Mouse (Mus musculus) MEL (cell line): ENCODE data around the gene Gnaq. TPM values are rescaled to one million over a fixed set of nuclear protein-coding genes. Genes with fewer than 3 reads are reported as not detected.

Experiments used
- DNase-seq: peaks from one replicate; pipeline ENCODE4 v3.0.0; 2011; ENCODE audit warnings: low read depth, low spot score
- H3K27ac ChIP-seq: 2 replicates; pipeline ENCODE4 v1.5.1; 2012; ENCODE audit warnings: low read depth, mild to moderate bottlenecking, control low read depth, low read length, moderate library complexity; ENCODE audit not compliant: control insufficient read depth
- H3K27me3 ChIP-seq, 2 experiments: fragments of 150-350 bp in 1 of 2; sonication (generic) in 1 of 2; 2 replicates each; pipeline ENCODE4 v1.6.1; 2012; ENCODE audit warnings: low read length in 2 of 2, mild to moderate bottlenecking in 2 of 2, improper control_type of control experiment in 1 of 2, moderate library complexity in 1 of 2; ENCODE audit not compliant: insufficient read depth in 2 of 2, control insufficient read depth in 1 of 2
- H3K36me3 ChIP-seq, 2 experiments: 2 replicates each; pipeline ENCODE4 v1.6.1; 2012 to 2014; ENCODE audit warnings: low read length in 2 of 2, improper control_type of control experiment in 1 of 2, inconsistent platforms in 1 of 2, mild to moderate bottlenecking in 1 of 2; ENCODE audit not compliant: insufficient read depth in 2 of 2, control insufficient read depth in 1 of 2
- H3K4me1 ChIP-seq, 2 experiments: fragments of 150-350 bp in 1 of 2; sonication (generic) in 1 of 2; 2 replicates each; pipeline ENCODE4 v1.6.1; 2012; ENCODE audit warnings: low read length in 2 of 2, improper control_type of control experiment in 1 of 2, mild to moderate bottlenecking in 1 of 2; ENCODE audit not compliant: insufficient read depth in 2 of 2, control insufficient read depth in 1 of 2
- H3K4me3 ChIP-seq, 2 experiments: fragments of 150-350 bp in 1 of 2; sonication (generic) in 1 of 2; 2 replicates each; pipeline ENCODE4 v1.5.1; 2012; ENCODE audit warnings: low read depth in 2 of 2, low read length in 2 of 2, mild to moderate bottlenecking in 2 of 2, moderate library complexity in 2 of 2, control low read depth in 1 of 2, improper control_type of control experiment in 1 of 2; ENCODE audit not compliant: control insufficient read depth in 1 of 2, insufficient read depth in 1 of 2
- H3K79me2 ChIP-seq: 2 replicates; pipeline ENCODE4 v1.6.1; 2012; ENCODE audit warnings: mild to moderate bottlenecking, low read length, moderate library complexity; ENCODE audit not compliant: control insufficient read depth, poor library complexity, insufficient read depth
- H3K9ac ChIP-seq: 2 replicates; pipeline ENCODE4 v1.6.1; 2012; ENCODE audit warnings: low read depth, mild to moderate bottlenecking, control low read depth, low read length, moderate library complexity; ENCODE audit not compliant: control insufficient read depth, poor library complexity, severe bottlenecking
- H3K9me3 ChIP-seq: fragments of 150-350 bp; sonication (generic); replicated peaks from 2 replicates; pipeline ENCODE4 v1.6.1; 2012; ENCODE audit warnings: mild to moderate bottlenecking, low read length, improper control_type of control experiment, moderate library complexity; ENCODE audit not compliant: insufficient read depth
- CHD2 ChIP-seq: IDR thresholded peaks from 2 replicates; pipeline ENCODE4 v1.6.1; 2011; ENCODE audit warnings: low read length, improper control_type of control experiment
- CTCF ChIP-seq, 3 experiments: IDR thresholded peaks in 2 of 3; conservative IDR thresholded peaks in 1 of 3; 2 replicates each; pipeline ENCODE4 v1.5.1; 2011 to 2012; ENCODE audit warnings: low read length in 3 of 3, low read depth in 2 of 3, mild to moderate bottlenecking in 2 of 3, improper control_type of control experiment in 1 of 3, inconsistent platforms in 1 of 3, mixed read lengths in 1 of 3, moderate library complexity in 1 of 3; ENCODE audit not compliant: control insufficient read depth in 1 of 3, insufficient read depth in 1 of 3, poor library complexity in 1 of 3, severe bottlenecking in 1 of 3
- E2F4 ChIP-seq: IDR thresholded peaks from 2 replicates; pipeline ENCODE4 v1.6.1; 2011; ENCODE audit warnings: low read depth, low read length, improper control_type of control experiment, borderline replicate concordance
- ELF1 ChIP-seq: IDR thresholded peaks from 2 replicates; pipeline ENCODE4 v1.6.1; 2014; ENCODE audit warnings: low read depth, mild to moderate bottlenecking, inconsistent platforms, low read length, improper control_type of control experiment, moderate library complexity
- GATA1 ChIP-seq: IDR thresholded peaks from 2 replicates; pipeline ENCODE4 v1.6.1; 2011; ENCODE audit warnings: low read depth, low read length, improper control_type of control experiment
- JUND ChIP-seq: IDR thresholded peaks from 2 replicates; pipeline ENCODE4 v1.6.1; 2011; ENCODE audit warnings: low read depth, mild to moderate bottlenecking, improper control_type of control experiment, low read length
- MAX ChIP-seq: IDR thresholded peaks from 2 replicates; pipeline ENCODE4 v1.6.1; 2011; ENCODE audit warnings: low read length, improper control_type of control experiment
- MEF2A ChIP-seq: IDR thresholded peaks from 2 replicates; pipeline ENCODE4 v1.6.1; 2014; ENCODE audit warnings: low read depth, mild to moderate bottlenecking, inconsistent platforms, low read length, improper control_type of control experiment; ENCODE audit not compliant: poor library complexity, insufficient replicate concordance, severe bottlenecking; ENCODE audit errors: extremely low read depth
- MXI1 ChIP-seq: IDR thresholded peaks from 2 replicates; pipeline ENCODE4 v1.6.1; 2011; ENCODE audit warnings: mild to moderate bottlenecking, low read depth, low read length, improper control_type of control experiment
- MYB ChIP-seq: IDR thresholded peaks from 2 replicates; pipeline ENCODE4 v1.6.1; 2011; ENCODE audit warnings: mild to moderate bottlenecking, low read depth, low read length, improper control_type of control experiment
- MYC ChIP-seq: IDR thresholded peaks from 2 replicates; pipeline ENCODE4 v1.6.1; 2011; ENCODE audit warnings: low read depth, mild to moderate bottlenecking, low read length, improper control_type of control experiment, moderate library complexity
- POLR2A ChIP-seq, 2 experiments: IDR thresholded peaks; 2 replicates each; pipeline ENCODE4 v1.6.1; 2011 to 2012; ENCODE audit warnings: low read length in 2 of 2, mild to moderate bottlenecking in 2 of 2, control low read depth in 1 of 2, improper control_type of control experiment in 1 of 2, low read depth in 1 of 2, moderate library complexity in 1 of 2; ENCODE audit not compliant: control insufficient read depth in 1 of 2, insufficient read depth in 1 of 2, poor library complexity in 1 of 2
- POLR2AphosphoS2 ChIP-seq: IDR thresholded peaks from 2 replicates; pipeline ENCODE4 v1.6.1; 2011; ENCODE audit warnings: low read length, improper control_type of control experiment
- RAD21 ChIP-seq: IDR thresholded peaks from 2 replicates; pipeline ENCODE4 v1.6.1; 2011; ENCODE audit warnings: mild to moderate bottlenecking, low read depth, low read length, improper control_type of control experiment
- RCOR1 ChIP-seq: IDR thresholded peaks from 2 replicates; pipeline ENCODE4 v1.6.1; 2012; ENCODE audit warnings: low read depth, mild to moderate bottlenecking, inconsistent platforms, low read length, improper control_type of control experiment
- SIN3A ChIP-seq: IDR thresholded peaks from 2 replicates; pipeline ENCODE4 v1.6.1; 2012; ENCODE audit warnings: low read length, improper control_type of control experiment, inconsistent platforms
- SMC3 ChIP-seq: IDR thresholded peaks from 2 replicates; pipeline ENCODE4 v1.6.1; 2011; ENCODE audit warnings: low read depth, low read length, improper control_type of control experiment
- USF2 ChIP-seq, 2 experiments: IDR thresholded peaks; 2 replicates each; pipeline ENCODE4 v1.6.1; 2011 to 2012; ENCODE audit warnings: improper control_type of control experiment in 2 of 2, low read length in 2 of 2, borderline replicate concordance in 1 of 2, inconsistent platforms in 1 of 2, low read depth in 1 of 2, mild to moderate bottlenecking in 1 of 2; ENCODE audit not compliant: insufficient read depth in 1 of 2
- ZC3H11A ChIP-seq: IDR thresholded peaks from 2 replicates; pipeline ENCODE4 v1.6.1; 2012; ENCODE audit warnings: low read depth, mild to moderate bottlenecking, inconsistent platforms, low read length, improper control_type of control experiment
- ZKSCAN1 ChIP-seq: IDR thresholded peaks from 2 replicates; pipeline ENCODE4 v1.6.1; 2012; ENCODE audit warnings: low read depth, mild to moderate bottlenecking, inconsistent platforms, low read length, improper control_type of control experiment, moderate library complexity
- ZNF384 ChIP-seq: IDR thresholded peaks from 2 replicates; pipeline ENCODE4 v1.6.1; 2012; ENCODE audit warnings: low read depth, mild to moderate bottlenecking, inconsistent platforms, low read length, improper control_type of control experiment
- polyA plus RNA-seq, 2 experiments: library from polyadenylated mRNA; stranded (reverse) in 1 of 2; unstranded in 1 of 2; fragments of >175 nt in 1 of 2; fragments of >200 nt in 1 of 2; gene quantifications; 2 replicates each; pipeline versions ENCODE4 v1.2.1 to v1.2.4; 2012; ENCODE audit warnings: low replicate concordance in 2 of 2, low read depth in 1 of 2; ENCODE audit not compliant: insufficient read length in 2 of 2, insufficient read depth in 1 of 2, missing spikeins in 1 of 2
- total RNA-seq: library from RNA; depleted of rRNA; stranded (reverse); fragments of 300-350 nt; gene quantifications from 2 replicates; pipeline ENCODE4 v1.2.3, GENCODE M21; 2012

Gene Gnaq
- total and polyA plus RNA-seq, 3 experiments: not detected

DNA sequence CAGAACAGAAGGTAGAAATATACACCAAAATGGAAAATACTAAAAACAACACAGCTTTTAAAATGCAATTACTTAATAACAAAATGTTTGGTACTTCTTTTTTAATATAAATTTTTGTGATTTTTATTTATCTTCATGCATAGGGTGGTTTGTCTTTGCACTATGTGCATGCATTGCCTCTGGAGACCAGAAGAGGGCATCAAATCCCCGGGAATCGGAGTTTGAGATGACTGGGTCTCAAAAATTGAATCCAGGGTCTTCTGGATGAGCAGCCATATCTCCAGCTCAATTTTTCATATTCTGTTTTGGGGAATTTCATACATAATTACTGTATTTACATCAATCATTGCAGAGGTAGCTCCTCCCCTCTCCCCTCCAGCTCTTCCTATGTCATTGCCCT is 210.1 kb downstream of the Gnaq start:
- peak; percentile 33 for DNase-seq
- Histone ChIP-seq H3K27ac (no peak overlapping the region), H3K27me3 (no peaks in the 10 kb centered on the region; a peak in 1 of 4 replicates), H3K79me2 (no peaks in the 10 kb centered on the region), H3K36me3 (no peaks in the 10 kb centered on the region), H3K4me1 (no peaks in the 10 kb centered on the region), H3K4me3 (no peak overlapping the region), H3K9me3 (no peaks in the 10 kb centered on the region), H3K9ac (no peak overlapping the region)
- TF ChIP-seq MYC (no peak), SMC3 (peak; percentile 75), ELF1 (no peak), ZC3H11A (peak; percentile 75), RAD21 (peak; percentile 81), RCOR1 (no peak), MYB (no peak), CTCF (IDR thresholded peaks at IDR 0.05 in 2 of 3, conservative IDR thresholded peaks at IDR 0.05 in 1 of 3; ENCODE audit: control insufficient read depth in 1 of 3, insufficient read depth in 1 of 3, low read depth in 2 of 3, low read length in 3 of 3, poor library complexity in 1 of 3, severe bottlenecking in 1 of 3) (peak; percentile 58 to 73 (median 72))

GRCm38 (mm10) chr19:16345516-16345915 is 212.9 kb downstream of the Gnaq start:
- no peaks in the 10 kb centered on the region for H3K27me3 ChIP-seq
- no peaks in the 10 kb centered on the region for H3K9me3 ChIP-seq
- H3K36me3 ChIP-seq: no peaks in the 10 kb centered on the region
- no peaks in the 10 kb centered on the region for H3K79me2 ChIP-seq
- no peak for TF ChIP-seq CHD2
- TF ChIP-seq SIN3A: no peak
- no peak for TF ChIP-seq MXI1
- no peak for TF ChIP-seq ZNF384
- no peak overlapping the region for H3K27ac ChIP-seq
- H3K9ac ChIP-seq: no peak overlapping the region
- no peak for DNase-seq
- no peak overlapping the region for H3K4me3 ChIP-seq
- no peaks in the 10 kb centered on the region for H3K4me1 ChIP-seq

DNA sequence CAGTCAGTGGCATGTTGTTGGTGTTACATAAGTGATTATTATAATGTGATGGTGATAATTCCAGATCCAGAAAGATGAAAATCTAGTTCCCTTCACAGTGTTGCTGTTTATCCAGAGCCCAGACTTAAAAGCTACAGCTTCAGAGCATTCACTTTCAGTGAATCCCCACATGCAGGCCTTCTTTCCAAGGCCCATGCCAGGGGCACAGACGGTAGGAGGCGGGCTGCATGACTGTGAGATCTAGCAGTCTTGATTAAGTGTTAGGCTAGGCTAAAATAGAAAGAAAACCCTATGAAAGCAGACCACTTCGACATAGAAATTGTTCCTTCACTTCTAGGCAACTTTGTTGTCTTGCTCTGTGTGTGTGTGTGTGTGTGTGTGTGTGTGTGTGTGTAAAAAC is 214.4 kb downstream of the Gnaq start:
- no peaks in the 10 kb centered on the region for H3K36me3 ChIP-seq
- H3K27me3 ChIP-seq: no peaks in the 10 kb centered on the region
- H3K4me3 ChIP-seq: no peak overlapping the region
- no peaks in the 10 kb centered on the region for H3K79me2 ChIP-seq
- H3K27ac ChIP-seq: no peak overlapping the region
- TF ChIP-seq JUND: no peak
- TF ChIP-seq MYB: no peak
- no peak for TF ChIP-seq MEF2A
- no peak for TF ChIP-seq ZKSCAN1
- no peak for TF ChIP-seq USF2 (IDR thresholded peaks at IDR 0.05; ENCODE audit: borderline replicate concordance in 1 of 2, insufficient read depth in 1 of 2, low read depth in 1 of 2, low read length in 2 of 2)
- no peak for TF ChIP-seq MAX
- TF ChIP-seq RAD21: no peak
- TF ChIP-seq POLR2A (IDR thresholded peaks at IDR 0.05; ENCODE audit: control insufficient read depth in 1 of 2, insufficient read depth in 1 of 2, low read depth in 1 of 2, low read length in 2 of 2, poor library complexity in 1 of 2): no peak
- no peak for TF ChIP-seq ZC3H11A
- no peak for TF ChIP-seq SMC3
- no peak for TF ChIP-seq GATA1
- no peak for TF ChIP-seq E2F4
- no peak for TF ChIP-seq POLR2AphosphoS2
- no peak for DNase-seq
- no peaks in the 10 kb centered on the region for H3K4me1 ChIP-seq
- no peaks in the 10 kb centered on the region for H3K9me3 ChIP-seq
- no peak overlapping the region for H3K9ac ChIP-seq
